Mouse (Mus musculus) spleen, adult 2 months (tissue): Measurements from ENCODE around the gene Mboat1. TPM values are rescaled to one million over a fixed set of nuclear protein-coding genes. Genes with fewer than 3 reads are reported as not detected.

Experiments used
- DNase-seq, 2 experiments: peaks; one replicate each; pipeline versions ENCODE4 v3.0.0 to v3.0.0-alpha.2; 2012 to 2021; ENCODE audit warnings: low spot score in 2 of 2, low read depth in 1 of 2
- H3K27ac ChIP-seq: fragments of 200-500 bp; 2 replicates; pipeline ENCODE4 v1.5.1; 2012; ENCODE audit warnings: low read length, inconsistent platforms; ENCODE audit not compliant: insufficient read depth
- H3K27me3 ChIP-seq: fragments of 200-500 bp; 2 replicates; pipeline ENCODE4 v1.6.1; 2012; ENCODE audit warnings: mild to moderate bottlenecking, moderate library complexity, low read length, inconsistent platforms; ENCODE audit not compliant: control insufficient read depth, insufficient read depth
- H3K36me3 ChIP-seq: fragments of 200-500 bp; 2 replicates; pipeline ENCODE4 v1.6.1; 2012; ENCODE audit warnings: mild to moderate bottlenecking, low read length, inconsistent platforms; ENCODE audit not compliant: control insufficient read depth, insufficient read depth
- H3K4me1 ChIP-seq: fragments of 200-500 bp; 2 replicates; pipeline ENCODE4 v1.6.1; 2011; ENCODE audit warnings: inconsistent platforms; ENCODE audit not compliant: control insufficient read depth, insufficient read depth, insufficient read length
- H3K4me3 ChIP-seq: fragments of 200-500 bp; 2 replicates; pipeline ENCODE4 v1.5.1; 2011; ENCODE audit warnings: mild to moderate bottlenecking, inconsistent platforms; ENCODE audit not compliant: insufficient read depth, insufficient read length; ENCODE audit errors: extremely low read depth
- CTCF ChIP-seq: fragments of 200-500 bp; IDR thresholded peaks from 2 replicates; pipeline ENCODE4 v1.5.1; 2011; ENCODE audit warnings: mild to moderate bottlenecking, inconsistent platforms; ENCODE audit not compliant: insufficient read depth, insufficient read length, insufficient replicate concordance; ENCODE audit errors: extremely low read depth
- POLR2A ChIP-seq: fragments of 200-500 bp; IDR thresholded peaks from 2 replicates; pipeline ENCODE4 v1.6.1; 2011; ENCODE audit warnings: low read depth, low read length, inconsistent platforms
- WGBS: fragments of 180-500 bp; shearing (Covaris S2); methylation state at CpG from one replicate; pipeline ENCODE4 v1.1.7; 2018; 5-methylcytosine and 5-hydroxymethylcytosine counted together
- polyA plus RNA-seq: library from polyadenylated mRNA; depleted of rRNA; stranded (reverse); fragments of >200 nt; gene quantifications from 2 replicates; pipeline ENCODE4 v1.2.3, GENCODE M21; 2012

Mboat1 gene
- polyA plus RNA-seq, 1 experiment = 3.6 TPM

DNA sequence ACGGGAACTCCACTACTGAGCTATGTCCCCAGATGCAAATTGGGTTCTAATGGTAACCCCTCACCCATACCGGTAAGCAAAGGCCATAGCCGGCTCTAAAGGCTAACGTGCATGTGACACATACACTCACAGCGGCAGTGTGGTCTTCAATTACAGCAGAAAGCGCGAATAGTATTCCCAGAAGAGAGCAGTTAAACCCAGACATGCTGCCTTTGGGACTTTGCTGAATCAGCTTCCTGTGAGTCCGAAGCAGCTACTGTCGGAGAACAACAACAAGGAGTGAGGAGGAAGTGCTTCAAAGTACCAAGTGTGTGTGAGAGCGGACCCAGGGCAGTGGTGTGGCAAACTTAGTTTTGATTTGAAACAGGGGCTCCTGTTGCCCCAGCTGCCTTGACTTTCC, 122.5 kb downstream of the Mboat1 start:
- WGBS = 48% methylated on average over 10 of the region's 10 CpGs
- TF ChIP-seq POLR2A (no peak), CTCF (no peak)
- H3K36me3 ChIP-seq = no peaks in the 10 kb centered on the region
- 0 out of 2 replicates have a peak, but pooled peaks cover 2% of the 10 kb centered on the region for H3K4me1 ChIP-seq
- no peak for DNase-seq
- H3K27me3 ChIP-seq = no peaks in the 10 kb centered on the region
- no peak overlapping the region for H3K4me3 ChIP-seq
- H3K27ac ChIP-seq = no peak overlapping the region

DNA sequence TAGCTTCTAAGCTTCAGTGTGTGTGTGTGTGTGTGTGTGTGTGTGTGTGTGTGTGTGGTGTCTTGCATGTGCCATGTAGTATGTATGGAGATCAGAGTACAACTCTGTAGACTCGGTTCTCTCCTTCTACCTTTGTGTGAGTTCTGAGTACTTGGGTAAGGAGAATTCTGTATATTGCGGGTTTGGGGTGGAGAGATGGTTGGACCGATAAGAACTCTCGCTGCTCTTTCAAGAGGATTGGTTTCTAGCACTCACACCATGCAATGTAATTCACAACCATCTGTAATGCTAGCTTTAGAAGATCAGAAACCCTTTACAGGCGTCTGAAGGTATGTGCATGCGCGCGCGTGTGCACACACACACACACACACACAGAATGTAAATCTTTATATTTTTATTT, 123.0 kb downstream of the Mboat1 start:
- no peak overlapping the region for H3K27ac ChIP-seq
- H3K4me1 ChIP-seq = 0 out of 2 replicates have a peak, but pooled peaks cover 2% of the 10 kb centered on the region
- TF ChIP-seq POLR2A (no peak), CTCF (no peak)
- no peak for DNase-seq
- no peak overlapping the region for H3K4me3 ChIP-seq
- 66% methylated on average over 9 of the region's 9 CpGs for whole genome bisulfite sequencing
- H3K36me3 ChIP-seq = no peaks in the 10 kb centered on the region
- no peaks in the 10 kb centered on the region for H3K27me3 ChIP-seq

DNA sequence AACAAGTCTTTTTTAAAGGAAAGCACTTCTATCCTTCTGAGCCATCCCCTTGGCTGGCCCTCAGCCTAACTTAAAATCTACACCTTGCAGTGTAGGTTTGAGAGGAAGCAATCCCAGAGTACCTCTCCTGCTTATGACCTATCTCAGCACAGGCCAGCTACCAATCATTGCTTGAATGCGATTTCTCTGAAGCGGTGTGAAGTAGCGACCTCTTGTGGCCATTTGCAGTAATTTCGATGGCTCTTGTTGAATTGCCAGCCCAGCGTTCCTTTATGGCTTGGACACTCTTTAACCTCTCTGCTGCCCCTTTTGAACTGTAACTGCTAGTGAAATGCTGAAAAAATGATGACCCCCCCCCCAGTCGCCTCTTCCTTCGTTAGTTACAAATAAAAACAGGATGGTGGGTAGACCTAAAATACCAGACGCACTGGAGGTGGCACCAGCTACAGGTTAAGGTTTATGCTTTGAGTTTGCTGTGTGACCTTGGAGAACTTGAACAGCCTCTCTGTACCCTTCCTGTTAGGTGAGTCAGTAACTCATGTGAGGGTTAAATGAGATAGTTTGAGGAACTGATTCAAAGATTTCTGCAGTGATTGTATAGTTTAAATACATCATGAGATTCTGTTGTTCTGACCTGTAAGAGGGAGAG, 123.7 kb downstream of the Mboat1 start:
- H3K27me3 ChIP-seq = no peaks in the 10 kb centered on the region
- WGBS = 14% methylated on average over 8 of the region's 8 CpGs

GRCm38 (mm10) chr13:30263681-30264080, 127.4 kb downstream of the Mboat1 start:
- H3K27me3 ChIP-seq = no peaks in the 10 kb centered on the region
- TF ChIP-seq CTCF = no peak
- no peak overlapping the region for H3K4me3 ChIP-seq
- H3K4me1 ChIP-seq = 0 out of 2 replicates have a peak, but pooled peaks cover 2% of the 10 kb centered on the region
- 28% methylated on average over 2 of the region's 2 CpGs for WGBS
- H3K27ac ChIP-seq = no peak overlapping the region
- no peak for DNase-seq
- H3K36me3 ChIP-seq = no peaks in the 10 kb centered on the region

More for the DNA sequence above, 123.7 kb downstream of the Mboat1 start:
- Histone ChIP-seq H3K36me3 (no peaks in the 10 kb centered on the region), H3K4me3 (no peak overlapping the region), H3K4me1 (0 out of 2 replicates have a peak, but pooled peaks cover 2% of the 10 kb centered on the region), H3K27ac (no peak overlapping the region)
- no peak for TF ChIP-seq POLR2A
- peak; percentile 69; the same call in 1 of the 2 replicates for TF ChIP-seq CTCF
- DNase-seq = peak; percentile 23 to 45

GRCm38 (mm10) chr13:30264303-30264702, 128.0 kb downstream of the Mboat1 start:
- Histone ChIP-seq H3K27me3 (no peaks in the 10 kb centered on the region), H3K4me1 (0 out of 2 replicates have a peak, but pooled peaks cover 2% of the 10 kb centered on the region), H3K27ac (no peak overlapping the region), H3K36me3 (no peaks in the 10 kb centered on the region), H3K4me3 (no peak overlapping the region)
- 47% methylated on average over 12 of the region's 12 CpGs for WGBS
- DNase-seq = no peak
- TF ChIP-seq POLR2A = no peak

DNA sequence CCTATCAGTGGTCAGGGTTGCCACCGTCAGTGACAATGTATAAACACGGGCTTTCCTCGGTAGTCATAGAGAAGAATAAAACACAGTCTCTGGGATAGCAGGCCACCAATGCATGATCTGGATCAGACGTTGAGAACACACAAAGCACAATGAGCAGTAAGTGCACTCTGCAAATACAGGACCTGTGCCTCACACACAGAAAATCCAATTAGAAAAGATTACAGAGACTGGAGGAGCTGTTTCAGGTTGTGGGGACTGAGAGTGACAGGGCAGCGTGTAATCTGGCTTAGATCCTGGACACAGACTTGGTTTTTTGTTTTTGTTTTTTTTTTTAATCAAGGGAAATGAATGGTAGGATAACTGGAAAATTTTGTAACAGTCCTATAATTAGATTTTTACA, 128.5 kb downstream of the Mboat1 start:
- Histone ChIP-seq H3K4me3 (no peak overlapping the region), H3K36me3 (no peaks in the 10 kb centered on the region), H3K27ac (no peak overlapping the region), H3K4me1 (0 out of 2 replicates have a peak, but pooled peaks cover 1% of the 10 kb centered on the region), H3K27me3 (no peaks in the 10 kb centered on the region)
- TF ChIP-seq POLR2A (no peak), CTCF (no peak)
- WGBS = 56% methylated on average over 5 of the region's 5 CpGs
- DNase-seq = no peak

DNA sequence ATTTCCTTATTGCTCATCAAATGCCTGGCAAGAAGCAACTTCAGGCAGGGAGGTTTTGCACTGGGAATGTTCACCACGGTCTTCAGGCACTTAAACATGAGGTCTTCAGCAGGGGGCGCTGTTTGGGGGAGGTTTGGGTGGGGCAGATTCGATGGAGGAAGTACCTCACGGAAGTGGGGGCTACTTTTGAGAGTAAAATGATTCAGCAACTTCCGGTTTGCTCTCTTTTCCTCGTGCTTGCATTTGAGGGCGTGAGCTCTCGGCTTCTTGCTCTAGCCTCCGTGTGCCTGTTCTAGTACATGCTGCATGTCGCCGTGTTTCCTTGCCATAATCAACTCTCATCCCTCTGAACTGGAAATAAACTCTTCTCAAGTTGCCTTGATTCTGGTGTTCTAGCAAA, 129.7 kb downstream of the Mboat1 start:
- no peak overlapping the region for H3K4me3 ChIP-seq
- H3K27ac ChIP-seq = no peak overlapping the region
- no peak for DNase-seq
- no peak for TF ChIP-seq POLR2A
- TF ChIP-seq CTCF = no peak
- WGBS = 87% methylated on average over 11 of the region's 11 CpGs
- no peaks in the 10 kb centered on the region for H3K27me3 ChIP-seq
- no peaks in the 10 kb centered on the region for H3K36me3 ChIP-seq
- no peaks in the 10 kb centered on the region for H3K4me1 ChIP-seq
